Mouse (Mus musculus) lung, embryonic 14.5 days (tissue): ENCODE data around the gene Tenm3. TPM values are rescaled to one million over a fixed set of nuclear protein-coding genes. Genes with fewer than 3 reads are reported as not detected.
A peak's percentile ranks its signal among the peaks of the same experiment; 100 is the strongest.

Source experiments
- ATAC-seq: fragments of 200-750 bp; cut with Nextera tagmentation; 2 replicates; pipeline ENCODE4 v1.8.0; 2017; ENCODE audit warnings: mild to moderate bottlenecking, moderate TSS enrichment, moderate library complexity; ENCODE audit not compliant: insufficient read depth
- DNase-seq: peaks from one replicate; pipeline ENCODE4 v3.0.0-alpha.2; 2015
- H3K27ac ChIP-seq: fragments of 300-500 bp; sonication (generic); 2 replicates; pipeline ENCODE4 v1.5.1; 2014; ENCODE audit warnings: low read depth, mild to moderate bottlenecking, moderate library complexity
- H3K27me3 ChIP-seq: fragments of 300-500 bp; sonication (generic); 2 replicates; pipeline ENCODE4 v1.6.1; 2014; ENCODE audit warnings: low read length, control low read depth; ENCODE audit not compliant: insufficient read depth
- H3K36me3 ChIP-seq: fragments of 300-500 bp; sonication (generic); 2 replicates; pipeline ENCODE4 v1.6.1; 2014; ENCODE audit warnings: control low read depth; ENCODE audit not compliant: insufficient read depth
- H3K4me1 ChIP-seq: fragments of 300-500 bp; sonication (generic); 2 replicates; pipeline ENCODE4 v1.6.1; 2014; ENCODE audit warnings: antibody characterized with exemption, control low read depth; ENCODE audit not compliant: insufficient read depth
- H3K4me2 ChIP-seq: fragments of 300-500 bp; sonication (generic); 2 replicates; pipeline ENCODE4 v1.6.1; 2014; ENCODE audit warnings: mild to moderate bottlenecking
- H3K4me3 ChIP-seq: fragments of 300-500 bp; sonication (generic); 2 replicates; pipeline ENCODE4 v1.5.1; 2014; ENCODE audit warnings: low read depth, low read length
- H3K9ac ChIP-seq: fragments of 300-500 bp; sonication (generic); 2 replicates; pipeline ENCODE4 v1.6.1; 2014
- H3K9me3 ChIP-seq: fragments of 300-500 bp; sonication (generic); 2 replicates; pipeline ENCODE4 v1.6.1; 2016; ENCODE audit warnings: low read depth, low read length, control low read depth
- CTCF ChIP-seq: IDR thresholded peaks from 2 replicates; pipeline ENCODE4 v1.5.1; 2016; ENCODE audit warnings: antibody characterized with exemption, low read depth
- WGBS: fragments of 180-500 bp; shearing (Covaris S2); extraction: QIAGEN DNeasy Blood & Tissue Kit; methylation state at CpG from one replicate; pipeline ENCODE4 v1.1.7; 2014; 5-methylcytosine and 5-hydroxymethylcytosine counted together
- polyA plus RNA-seq: library from polyadenylated mRNA; unstranded; fragments of >200 nt; fragmentation: Nextera tagmentation; extraction: Ambion mirVana; gene quantifications from 2 replicates; pipeline ENCODE4 v1.2.1, GENCODE M21; 2014

The Tenm3 gene
- polyA plus RNA-seq, 1 experiment from 2014 or later: 9.8 TPM

DNA sequence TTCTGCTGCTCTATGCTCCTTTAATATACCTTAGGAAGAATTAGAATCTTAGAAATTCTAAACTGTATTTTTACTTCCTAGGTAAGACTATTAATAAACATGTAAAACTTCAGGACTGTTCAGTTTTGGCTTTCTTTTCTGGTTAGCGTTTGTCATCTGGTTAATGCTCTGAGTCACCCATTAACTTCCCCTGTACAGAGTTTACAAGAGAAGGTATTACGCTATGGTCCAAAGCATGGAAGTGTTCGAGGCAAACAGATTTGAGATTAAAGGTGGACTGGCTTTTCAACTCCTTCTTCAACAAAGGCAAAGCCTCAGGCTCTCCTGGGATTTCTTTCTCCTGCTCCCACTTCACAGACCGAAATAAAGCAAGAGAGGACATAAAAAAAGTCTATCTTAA is 354.3 kb downstream of the Tenm3 start:
- Histone ChIP-seq H3K4me2 (no peak overlapping the region), H3K4me1 (no peaks in the 10 kb centered on the region), H3K4me3 (no peak overlapping the region), H3K9me3 (no peaks in the 10 kb centered on the region), H3K9ac (no peak overlapping the region), H3K27ac (no peak overlapping the region), H3K27me3 (no peaks in the 10 kb centered on the region), H3K36me3 (no peaks in the 10 kb centered on the region)
- 60% methylated on average over 4 of the region's 4 CpGs for WGBS
- no peak for TF ChIP-seq CTCF
- DNase-seq: no peak
- no peak for ATAC-seq

DNA sequence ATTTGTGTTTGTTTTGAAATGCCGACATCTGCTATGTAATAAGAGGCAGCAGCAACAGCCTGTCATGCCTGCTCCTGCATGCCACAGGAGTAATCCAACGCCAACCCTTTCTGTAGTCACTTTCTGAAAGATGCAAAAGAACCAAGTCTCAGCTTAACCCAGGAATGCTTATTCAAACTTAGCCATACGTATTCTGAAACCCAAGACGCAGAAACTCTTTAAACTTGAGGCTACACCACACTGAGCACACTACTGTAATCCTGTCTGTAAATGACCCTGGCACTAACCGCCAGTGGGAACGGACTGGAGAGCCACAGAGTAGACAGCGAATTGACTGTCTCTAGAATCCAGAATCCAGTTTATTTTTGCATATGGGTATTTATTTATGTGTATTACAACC is 354.9 kb downstream of the Tenm3 start:
- no peaks in the 10 kb centered on the region for H3K9me3 ChIP-seq
- no peak overlapping the region for H3K4me3 ChIP-seq
- no peak overlapping the region for H3K4me2 ChIP-seq
- no peak overlapping the region for H3K27ac ChIP-seq
- ATAC-seq (no peak), DNase-seq (no peak)
- H3K9ac ChIP-seq: no peak overlapping the region
- WGBS: 54% methylated on average over 7 of the region's 7 CpGs
- TF ChIP-seq CTCF: no peak
- no peaks in the 10 kb centered on the region for H3K4me1 ChIP-seq
- no peaks in the 10 kb centered on the region for H3K36me3 ChIP-seq
- no peaks in the 10 kb centered on the region for H3K27me3 ChIP-seq

DNA sequence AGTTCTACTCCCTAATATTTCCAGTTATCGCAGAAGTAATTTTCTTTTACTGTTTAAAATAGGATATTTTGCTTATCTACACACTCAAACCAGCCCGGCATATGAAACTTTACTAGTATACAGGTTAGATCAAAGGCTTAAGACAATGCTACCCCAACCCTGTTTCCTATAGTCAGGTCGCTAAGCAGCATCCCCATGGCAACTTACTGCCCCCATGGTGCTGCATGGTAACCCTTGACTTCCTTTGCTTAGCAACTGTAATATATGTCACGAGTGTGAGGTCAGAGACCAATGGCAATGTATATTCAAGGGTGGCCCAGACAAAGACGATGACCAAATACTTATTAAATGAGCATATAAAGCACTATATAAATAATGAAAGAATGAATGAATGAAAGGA is 359.6 kb downstream of the Tenm3 start:
- Histone ChIP-seq H3K27ac (no peak overlapping the region), H3K4me1 (no peaks in the 10 kb centered on the region), H3K9ac (no peak overlapping the region), H3K4me3 (no peak overlapping the region), H3K27me3 (no peaks in the 10 kb centered on the region), H3K9me3 (no peaks in the 10 kb centered on the region), H3K36me3 (no peaks in the 10 kb centered on the region), H3K4me2 (no peak overlapping the region)
- DNase-seq: no peak
- no peak for ATAC-seq
- TF ChIP-seq CTCF: no peak
- 73% methylated on average over 5 of the region's 5 CpGs for WGBS

DNA sequence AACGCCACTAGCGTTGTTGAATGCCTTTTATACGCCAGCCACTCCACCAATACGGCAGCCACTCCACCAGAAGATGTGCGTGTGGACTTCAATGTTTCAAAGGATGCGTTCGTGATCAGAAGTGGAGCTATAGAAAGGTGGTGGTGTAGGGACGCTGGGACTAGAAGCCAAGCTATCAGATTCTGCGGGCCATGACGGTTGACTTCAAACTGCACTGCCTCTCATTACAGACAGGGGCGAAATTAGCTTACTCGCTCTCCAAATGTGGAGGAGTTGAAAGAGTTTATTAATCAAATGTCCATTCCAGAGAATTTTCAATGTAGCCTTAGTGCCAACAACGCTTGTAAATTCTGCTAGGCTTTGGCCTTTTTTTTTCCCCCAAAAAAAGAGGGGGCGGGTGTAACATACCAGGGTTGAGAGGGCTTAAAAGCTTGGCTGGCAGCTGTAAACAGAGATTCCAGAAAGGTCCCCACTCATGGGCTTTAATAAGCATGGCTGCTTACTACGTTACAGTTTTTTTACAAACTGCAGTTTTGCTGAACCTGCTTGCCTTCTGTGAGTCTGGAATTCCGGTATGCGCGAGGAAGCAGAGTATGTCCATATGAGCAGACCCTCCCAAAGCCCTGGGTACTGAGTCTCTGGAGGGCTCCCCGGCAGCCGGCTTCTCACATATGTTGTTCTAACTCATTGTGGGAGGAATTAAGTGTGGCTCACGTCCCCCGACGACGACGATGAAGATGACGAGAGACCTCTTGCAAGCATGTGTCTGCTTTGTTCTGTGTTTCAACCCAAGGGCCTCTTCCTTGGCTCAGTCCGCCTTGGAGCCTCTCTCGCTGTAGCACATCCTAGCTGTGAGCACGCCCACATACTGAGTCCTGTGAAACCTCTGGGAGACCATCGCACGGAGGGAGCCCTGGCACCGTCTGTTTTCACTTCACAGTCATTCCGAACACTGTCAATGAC is 361.8 kb downstream of the Tenm3 start:
- Histone ChIP-seq H3K4me2 (peak overlapping the region; percentile 3), H3K9ac (no peak overlapping the region), H3K9me3 (no peaks in the 10 kb centered on the region), H3K4me3 (no peak overlapping the region), H3K27me3 (no peaks in the 10 kb centered on the region), H3K36me3 (no peaks in the 10 kb centered on the region), H3K27ac (peak overlapping the region; percentile 69), H3K4me1 (no peaks in the 10 kb centered on the region)
- no peak for TF ChIP-seq CTCF
- peak; percentile 52 for DNase-seq
- WGBS: 64% methylated on average over 33 of the region's 33 CpGs
- peak; percentile 89 for ATAC-seq

DNA sequence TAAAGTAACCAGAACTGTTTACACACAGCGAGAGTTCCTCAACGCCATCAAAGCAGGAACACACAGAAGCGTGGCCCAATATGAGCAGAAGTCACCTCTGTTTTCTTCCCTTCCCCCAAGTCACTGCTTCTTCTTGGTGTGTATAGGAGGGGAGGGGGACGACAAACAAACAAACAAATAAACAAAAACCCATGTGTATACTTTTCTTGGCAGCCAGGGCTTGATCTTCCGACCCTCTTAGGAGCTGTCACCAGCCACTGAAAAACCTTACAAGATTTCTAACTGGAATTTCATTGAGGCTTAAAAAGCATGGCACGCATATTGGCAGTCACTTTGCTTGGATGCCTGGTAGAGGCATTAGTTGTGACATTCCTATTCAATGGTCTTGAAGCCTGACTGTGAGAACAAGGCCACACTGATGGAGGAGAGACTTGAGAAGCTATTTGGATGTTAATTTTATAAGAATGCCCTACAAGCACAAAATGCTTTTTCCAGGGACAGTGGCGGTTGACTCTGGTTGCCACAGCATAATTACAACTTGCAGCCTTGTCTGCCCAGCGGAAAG is 366.3 kb downstream of the Tenm3 start:
- Histone ChIP-seq H3K27ac (no peak overlapping the region), H3K36me3 (no peaks in the 10 kb centered on the region), H3K9me3 (no peaks in the 10 kb centered on the region), H3K4me3 (no peak overlapping the region), H3K4me2 (no peak overlapping the region), H3K4me1 (no peaks in the 10 kb centered on the region), H3K9ac (no peak overlapping the region), H3K27me3 (no peaks in the 10 kb centered on the region)
- no peak for ATAC-seq
- no peak for TF ChIP-seq CTCF
- DNase-seq: no peak
- WGBS: 63% methylated on average over 8 of the region's 8 CpGs

DNA sequence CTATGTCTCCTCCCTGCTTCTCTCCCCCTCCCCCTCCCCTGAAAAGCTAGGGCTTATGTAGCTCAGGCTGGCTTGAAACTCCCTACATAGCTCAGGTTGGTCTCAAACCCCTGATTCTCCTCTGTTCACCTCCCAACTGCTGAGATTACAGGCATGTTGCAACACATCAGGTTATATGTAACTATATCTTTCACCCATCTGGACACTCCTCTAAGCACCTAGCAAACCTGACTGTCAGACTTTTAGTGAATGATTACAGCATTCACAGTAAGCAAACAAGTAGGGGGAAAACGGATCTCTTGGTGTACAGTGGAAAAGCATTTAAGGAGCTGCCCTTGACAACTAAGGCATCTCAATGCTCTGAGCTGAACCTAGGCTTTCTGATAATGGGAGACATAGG is 366.9 kb downstream of the Tenm3 start:
- H3K36me3 ChIP-seq: no peaks in the 10 kb centered on the region
- H3K9me3 ChIP-seq: no peaks in the 10 kb centered on the region
- no peak for DNase-seq
- no peak overlapping the region for H3K27ac ChIP-seq
- TF ChIP-seq CTCF: no peak
- ATAC-seq: no peak
- no peak overlapping the region for H3K4me3 ChIP-seq
- no peak overlapping the region for H3K9ac ChIP-seq
- WGBS: 39% methylated on average over 1 of the region's 1 CpGs
- H3K4me1 ChIP-seq: no peaks in the 10 kb centered on the region
- no peak overlapping the region for H3K4me2 ChIP-seq
- H3K27me3 ChIP-seq: no peaks in the 10 kb centered on the region

DNA sequence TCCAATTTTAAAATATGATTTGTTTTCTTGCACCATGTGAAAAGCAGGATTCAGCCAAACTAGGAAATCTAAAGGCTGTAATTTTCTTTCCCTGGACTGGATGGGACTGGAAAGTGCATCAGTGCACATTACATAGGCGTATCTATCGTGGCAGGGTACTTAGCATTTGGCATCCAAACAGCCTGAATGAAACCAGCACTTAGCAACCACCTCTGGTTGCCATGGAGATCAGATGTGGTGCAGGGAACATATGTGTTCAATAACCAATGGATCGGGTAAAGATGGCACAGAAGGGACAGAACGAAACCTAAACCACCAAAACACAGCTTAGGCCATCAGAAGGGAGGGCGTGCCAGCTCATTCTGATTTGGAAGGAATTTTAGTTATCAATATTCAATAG is 376.1 kb downstream of the Tenm3 start:
- DNase-seq: no peak
- H3K9me3 ChIP-seq: no peaks in the 10 kb centered on the region
- H3K36me3 ChIP-seq: no peaks in the 10 kb centered on the region
- ATAC-seq: no peak
- no peak overlapping the region for H3K4me3 ChIP-seq
- no peak overlapping the region for H3K27ac ChIP-seq
- no peaks in the 10 kb centered on the region for H3K4me1 ChIP-seq
- 84% methylated on average over 5 of the region's 5 CpGs for WGBS
- no peak for TF ChIP-seq CTCF
- H3K4me2 ChIP-seq: no peak overlapping the region
- no peaks in the 10 kb centered on the region for H3K27me3 ChIP-seq
- H3K9ac ChIP-seq: no peak overlapping the region
